Mouse (Mus musculus) cerebellum, adult 8-10 months (tissue): ENCODE measurements around the gene Adam29.

Source experiments
- DNase-seq: peaks from one replicate; pipeline ENCODE4 v3.0.0; 2022

Gene Adam29

GRCm38 (mm10) chr8:55906848-55907247 is at the start of gene Adam29:
Adam29 (minus strand) TSS chr8:55906948.
- DNase-seq: no peak

- no peak for DNase-seq
These were observed 33.8 kb upstream of the Adam29 start for GRCm38 (mm10) chr8:55940526-55940880.

GRCm38 (mm10) chr8:55939870-55940525 is 33.2 kb upstream of the Adam29 start, which contains the start of gene Glra3:
Glra3 (plus strand) TSS chr8:55940460.
- DNase-seq: no peak
